Mouse (Mus musculus) c-Kit-negative CD71-positive TER-119-positive erythroid progenitor cells, embryonic 14.5 days (primary cell): ENCODE results near the gene Glg1.
"Not testable (repeated sequence)": the region's sequence is repeated elsewhere in the genome, so short reads cannot be mapped to it uniquely, and the experiment has no call there.

Source experiments
- DNase-seq: peaks from one replicate; pipeline ENCODE4 v3.0.0-alpha.2; 2013; ENCODE audit warnings: low read depth, low spot score

Glg1 gene

GRCm38 (mm10) chr8:111258631-111259407 is at the start of gene Glg1:
Gene Glg1 (minus strand): TSS chr8:111259216.
- peak; percentile 88 for DNase-seq

- DNase-seq: no peak
Observed at GRCm38 (mm10) chr8:111305031-111305730, 46.2 kb upstream of the Glg1 start.

GRCm38 (mm10) chr8:111304359-111304758 is 45.3 kb upstream of the Glg1 start:
- no peak for DNase-seq

GRCm38 (mm10) chr8:111303076-111303803 is 44.2 kb upstream of the Glg1 start:
- DNase-seq: not testable (repeated sequence)

GRCm38 (mm10) chr8:111300597-111301546 is 41.9 kb upstream of the Glg1 start:
- DNase-seq: no peak

- DNase-seq: peak; percentile 93
Observed at GRCm38 (mm10) chr8:111299821-111300568, 41.0 kb upstream of the Glg1 start, which contains the start of gene Rfwd3. Gene Rfwd3 (minus strand): TSS chr8:111300222.

- peak; percentile 60 for DNase-seq
Observed at GRCm38 (mm10) chr8:111299363-111299820, 40.4 kb upstream of the Glg1 start.

- no peak for DNase-seq
Observed at GRCm38 (mm10) chr8:111298011-111298410, 39.0 kb upstream of the Glg1 start.

- DNase-seq: no peak
Observed at GRCm38 (mm10) chr8:111291733-111292132, 32.7 kb upstream of the Glg1 start.

- DNase-seq: no peak
Observed at GRCm38 (mm10) chr8:111290586-111290985, 31.6 kb upstream of the Glg1 start.

- no peak for DNase-seq
Observed at GRCm38 (mm10) chr8:111285603-111286002, 26.6 kb upstream of the Glg1 start.

GRCm38 (mm10) chr8:111282093-111282492 is 23.1 kb upstream of the Glg1 start:
- DNase-seq: no peak

GRCm38 (mm10) chr8:111268277-111268676 is 9.3 kb upstream of the Glg1 start:
- DNase-seq: no peak

- DNase-seq: not testable (repeated sequence)
Observed at GRCm38 (mm10) chr8:111266161-111266560, 7.1 kb upstream of the Glg1 start.

GRCm38 (mm10) chr8:111264693-111265220 is 5.7 kb upstream of the Glg1 start:
- DNase-seq: no peak

- DNase-seq: no peak
Observed at GRCm38 (mm10) chr8:111261981-111262381, 3.0 kb upstream of the Glg1 start.

GRCm38 (mm10) chr8:111260251-111260650 is 1.2 kb upstream of the Glg1 start:
- no peak for DNase-seq

GRCm38 (mm10) chr8:111259408-111259741 is 359 bp upstream of the Glg1 start:
- DNase-seq: no peak

GRCm38 (mm10) chr8:111258010-111258630 is 896 bp downstream of the Glg1 start:
- DNase-seq: peak; percentile 40
